Mouse (Mus musculus) cortical plate, adult 2 months (tissue): ENCODE measurements at regions not wholly inside any gene's neighbourhood (a gene's known extent, or its start where the extent isn't known, plus 50 kb on each side); places are given as distances from the start of the nearest gene placed in this dataset.

ENCODE experiments used
- CTCF ChIP-seq: fragments of 200-500 bp; IDR thresholded peaks from 2 replicates; pipeline ENCODE4 v1.5.1; 2011; ENCODE audit warnings: mild to moderate bottlenecking, control low read depth, low read length; ENCODE audit not compliant: insufficient read depth; ENCODE audit errors: extremely low read depth
- POLR2A ChIP-seq: fragments of 200-500 bp; IDR thresholded peaks from 2 replicates; pipeline ENCODE4 v1.6.1; 2011; ENCODE audit warnings: mild to moderate bottlenecking, low read length, control low read depth; ENCODE audit not compliant: insufficient read depth; ENCODE audit errors: extremely low read depth

GRCm38 (mm10) chr6:22634740-22635139 lies 240.6 kb upstream of the Ptprz1 start:
- TF ChIP-seq CTCF = no peak
- TF ChIP-seq POLR2A = no peak
